Mouse (Mus musculus) activated CD4-positive, CD25-positive, alpha-beta regulatory T cell (primary cell): ENCODE measurements around the gene Mtrf1. TPM values are rescaled to one million over a fixed set of nuclear protein-coding genes. Genes with fewer than 3 reads are reported as not detected.

ENCODE experiments used
- polyA plus RNA-seq, 2 experiments: library from polyadenylated mRNA; unstranded; fragments of 100-300 nt; shearing (Covaris generic); gene quantifications; one replicate each; pipeline ENCODE4 v1.2.1; 2017

Gene Mtrf1
- polyA plus RNA-seq: 1 to 10 TPM; 4.1 to 6.7 TPM

DNA sequence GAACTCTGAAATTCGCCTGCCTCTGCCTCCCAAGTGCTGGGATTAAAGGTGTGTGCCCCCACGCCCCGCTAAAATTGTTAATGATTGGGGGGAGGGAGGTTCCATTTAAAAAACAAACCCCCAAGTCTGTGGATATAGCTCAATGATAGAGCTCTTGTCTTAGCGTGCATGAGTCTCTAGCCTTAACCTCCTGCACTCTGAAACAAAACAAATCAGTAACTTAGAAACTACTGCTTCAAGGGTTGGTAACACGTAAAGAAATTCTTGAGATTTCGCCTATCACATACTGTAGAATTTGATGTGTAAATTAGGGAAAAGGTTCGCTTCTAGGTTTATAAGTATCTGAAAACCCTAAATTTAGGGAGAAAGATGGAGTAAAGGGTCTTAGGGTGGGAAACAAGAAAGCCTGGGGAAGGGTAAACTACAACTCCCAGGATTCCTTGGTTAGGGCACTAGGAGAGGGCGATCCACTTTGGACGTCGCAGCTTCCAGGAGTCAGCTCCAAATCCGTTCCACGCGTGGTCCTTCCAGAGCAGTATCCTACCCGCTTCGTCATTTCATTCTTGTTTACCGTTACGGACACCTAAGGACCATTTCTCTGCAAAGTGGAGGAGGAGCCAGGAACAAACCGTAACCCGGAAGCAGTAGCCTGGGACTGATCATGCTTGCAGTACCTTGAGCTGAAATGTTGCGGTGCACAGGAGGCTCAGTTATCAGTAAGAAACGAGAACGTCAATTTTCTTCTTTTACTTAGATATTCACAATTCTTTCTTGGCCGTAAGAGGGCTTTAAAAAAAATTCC lies at the start of gene Mtrf1:
Gene Mtrf1 (plus strand): TSS at position 452 of the 802 bp plus-strand sequence.

GRCm38 (mm10) chr14:79390265-79390926 lies 7.2 kb upstream of the Mtrf1 start, which contains the start of gene Naa16:
Gene Naa16, minus strand, starts transcription at chr14:79390778.

DNA sequence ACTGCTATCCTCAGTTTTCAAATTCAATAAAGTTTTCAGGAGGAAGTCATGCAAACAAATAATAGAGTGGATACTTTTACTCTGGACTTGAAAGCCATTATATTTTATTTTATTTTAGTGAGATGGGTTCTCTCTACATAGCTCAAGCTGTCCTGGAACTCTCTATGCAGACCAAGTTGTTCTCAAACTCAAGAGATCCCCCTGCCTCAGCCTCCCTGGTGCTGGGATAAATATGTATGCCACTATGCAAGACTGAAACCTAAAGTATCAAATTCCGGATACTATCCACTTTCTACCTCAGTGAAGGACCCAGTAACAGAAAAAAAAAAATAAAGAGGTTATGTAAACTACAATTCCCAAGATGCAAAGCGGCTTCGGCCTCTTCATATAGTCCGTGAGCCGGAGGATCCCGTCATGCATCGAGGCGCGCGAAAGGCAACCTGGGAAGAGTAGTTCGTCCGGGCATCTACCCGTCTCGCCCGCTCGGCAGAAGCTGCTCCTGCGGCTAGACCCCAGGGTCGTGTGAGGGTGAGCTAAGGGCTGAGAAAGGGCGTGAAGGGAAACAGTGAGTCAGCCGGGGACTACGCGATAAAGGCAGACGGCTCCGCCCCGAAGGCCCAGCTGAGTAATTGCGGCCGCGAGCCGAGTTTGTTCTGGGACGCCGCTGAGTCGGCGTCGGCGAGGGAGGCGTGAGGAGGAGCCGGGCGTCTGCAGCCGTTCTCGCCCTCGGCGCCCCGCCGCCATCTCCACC lies 28.6 kb downstream of the Mtrf1 start, which contains the start of gene Kbtbd7:
Gene Kbtbd7 (plus strand): TSS at position 533 of the 751 bp plus-strand sequence.

GRCm38 (mm10) chr14:79451681-79452590 lies 54.4 kb downstream of the Mtrf1 start, which contains the start of gene Kbtbd6:
Gene Kbtbd6, plus strand, starts transcription at chr14:79451835.

Other genes with a start within 250 kb of the Mtrf1 start
- under 1 TPM in 1 of 2 experiments, not detected in 1; 0.43 TPM for gene Zfp957, start 150.4 kb upstream of the Mtrf1 start, polyA plus RNA-seq
- gene Rgcc, start 96.1 kb upstream of the Mtrf1 start, polyA plus RNA-seq: 10 to 100 TPM; 22.2 to 23.6 TPM
- gene Naa16, start 7.0 kb upstream of the Mtrf1 start, polyA plus RNA-seq: 10 to 100 TPM; 53.0 to 64.1 TPM
- gene Kbtbd7, start 28.7 kb downstream of the Mtrf1 start, polyA plus RNA-seq: 1 to 10 TPM; 3.2 to 4.6 TPM
- gene Kbtbd6, start 54.1 kb downstream of the Mtrf1 start, polyA plus RNA-seq: under 1 TPM; 0.72 to 0.83 TPM
- gene Elf1, start 83.4 kb downstream of the Mtrf1 start, polyA plus RNA-seq: 100 to 1,000 TPM; 174 to 183 TPM
- gene Wbp4, start 83.7 kb downstream of the Mtrf1 start, polyA plus RNA-seq: 10 to 100 TPM; 48.9 to 60.1 TPM
- gene Sugt1, start 189.9 kb downstream of the Mtrf1 start, polyA plus RNA-seq: 100 to 1,000 TPM; 113 to 131 TPM